Mouse (Mus musculus): Measurements from ENCODE around the gene Wwox. TPM values are rescaled to one million over a fixed set of nuclear protein-coding genes. Genes with fewer than 3 reads are reported as not detected.

Wwox gene
- total RNA-seq, 4 experiments from 2014 or later: 14.4 to 17.9 (median 16.4) TPM

DNA sequence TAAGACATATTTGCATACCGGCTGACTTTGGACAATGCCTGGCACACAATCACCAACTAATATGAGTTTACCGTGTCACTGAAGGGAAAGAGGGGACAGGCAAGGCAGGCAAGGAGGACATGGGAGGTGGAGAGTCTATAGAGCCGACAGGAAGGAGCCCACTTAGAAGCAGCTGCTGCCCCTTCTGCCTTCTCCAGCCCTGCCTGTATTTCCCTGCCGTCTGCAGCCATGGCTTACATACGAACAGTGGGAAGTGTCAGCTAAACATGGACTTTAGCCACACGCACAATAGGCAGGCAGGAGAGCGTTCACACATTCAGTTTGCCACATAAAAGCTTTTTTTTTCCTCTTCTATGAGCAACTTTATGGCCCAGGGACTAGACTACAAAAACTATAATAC is 863.0 kb downstream of the Wwox start:
- DNase-seq (ENCODE audit: low spot score in 2 of 2): no peak

- no peak for DNase-seq (ENCODE audit: low spot score in 2 of 2)
Observed at GRCm38 (mm10) chr8:115307412-115307811, 868.0 kb downstream of the Wwox start.

GRCm38 (mm10) chr8:115311003-115311402 is 871.5 kb downstream of the Wwox start:
- no peak for DNase-seq (ENCODE audit: low spot score in 2 of 2)

- DNase-seq (ENCODE audit: low spot score in 2 of 2): no peak
Observed at GRCm38 (mm10) chr8:115312371-115312770, 872.9 kb downstream of the Wwox start.

- DNase-seq (ENCODE audit: low spot score in 2 of 2): no peak
Observed at GRCm38 (mm10) chr8:115322501-115322900, 883.0 kb downstream of the Wwox start.

DNA sequence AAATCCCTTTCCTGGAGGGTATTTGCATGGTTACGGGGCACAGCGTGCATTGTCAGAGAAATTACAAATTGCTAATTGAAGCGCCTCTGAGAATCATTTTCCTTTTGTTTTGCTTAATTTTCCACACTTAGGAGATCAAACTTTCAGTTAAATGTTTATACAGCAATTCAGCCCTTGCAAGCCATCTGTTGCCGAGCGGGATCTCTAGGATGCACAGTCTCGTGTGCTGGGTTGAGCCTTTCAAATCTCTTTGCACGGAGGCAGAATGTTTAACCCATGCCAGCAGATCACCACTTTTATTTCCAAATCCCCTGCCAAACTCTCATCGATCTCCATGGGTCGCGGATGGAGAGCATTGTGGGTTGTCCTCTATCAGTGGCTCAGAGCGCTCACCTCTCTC is 891.2 kb downstream of the Wwox start:
- peak in 1 of 2 experiments; percentile 24 for DNase-seq (ENCODE audit: low spot score in 2 of 2)

GRCm38 (mm10) chr8:115333972-115334371 is 894.5 kb downstream of the Wwox start:
- no peak for DNase-seq (ENCODE audit: low spot score in 2 of 2)

DNA sequence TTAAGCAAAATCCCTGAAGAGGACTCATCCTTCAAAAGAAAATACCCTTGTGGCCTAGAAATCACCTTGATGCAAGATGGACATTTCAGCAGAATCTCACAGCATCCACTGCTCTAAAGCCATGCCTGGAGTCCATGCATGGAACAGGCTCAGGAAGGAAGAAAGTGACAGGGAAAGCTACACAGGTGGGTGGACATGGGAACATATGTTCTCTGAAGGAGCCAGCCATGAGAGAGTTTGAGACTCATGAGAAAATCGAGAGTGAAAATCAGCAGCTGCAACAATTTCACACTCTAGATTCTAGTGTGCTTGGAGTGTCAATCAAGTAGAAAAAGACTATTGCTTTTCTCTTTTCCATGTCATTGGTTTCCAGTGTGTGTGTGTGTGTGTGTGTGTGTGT is 896.9 kb downstream of the Wwox start:
- DNase-seq (ENCODE audit: low spot score in 2 of 2): no peak

- DNase-seq (ENCODE audit: low spot score in 2 of 2): no peak
Observed at GRCm38 (mm10) chr8:115348704-115349103, 909.2 kb downstream of the Wwox start.

DNA sequence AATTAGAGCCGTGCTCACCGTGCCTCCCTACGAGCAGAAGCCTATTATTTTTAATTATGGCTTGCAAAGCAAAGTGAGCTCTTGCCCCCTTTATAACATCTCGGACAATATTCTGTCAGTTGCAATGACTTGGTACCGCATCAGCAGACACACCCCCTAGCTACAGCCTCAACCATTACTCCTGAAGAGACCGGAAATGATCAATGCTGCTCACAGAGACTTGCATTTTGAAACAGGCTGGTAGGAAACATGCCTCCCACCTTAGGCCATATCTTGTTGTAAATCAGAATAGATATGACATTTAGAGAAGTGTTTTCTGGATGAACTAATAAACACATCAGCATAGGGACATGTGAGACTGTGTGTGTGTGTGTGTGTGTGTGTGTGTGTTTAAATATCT is 911.3 kb downstream of the Wwox start:
- DNase-seq (ENCODE audit: low spot score in 2 of 2): no peak

- no peak for DNase-seq (ENCODE audit: low spot score in 2 of 2)
Observed at GRCm38 (mm10) chr8:115357663-115358335, 918.3 kb downstream of the Wwox start.

- no peak for DNase-seq (ENCODE audit: low spot score in 2 of 2)
Observed at GRCm38 (mm10) chr8:115358481-115358880, 919.0 kb downstream of the Wwox start.

GRCm38 (mm10) chr8:115359701-115360100 is 920.2 kb downstream of the Wwox start:
- DNase-seq (ENCODE audit: low spot score in 2 of 2): no peak

DNA sequence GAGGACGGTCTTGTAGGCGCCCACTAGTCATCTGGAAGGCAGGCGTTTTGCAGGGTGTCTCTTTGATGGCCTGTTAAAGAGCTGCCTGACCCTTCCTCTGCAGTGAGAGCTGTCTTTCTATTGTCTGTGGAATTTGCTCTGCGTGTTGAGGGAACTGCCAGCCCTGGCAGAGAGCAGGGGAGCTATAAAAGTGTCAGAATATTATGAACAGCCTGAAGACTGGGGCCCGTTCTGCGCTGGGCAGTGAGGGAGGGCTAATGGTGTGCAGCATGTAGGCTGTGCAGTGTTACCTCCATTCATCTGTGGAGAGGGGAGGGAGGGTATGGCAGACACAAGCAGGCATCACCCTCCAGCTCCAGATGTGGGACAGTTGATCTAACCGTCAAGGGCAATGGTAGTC is 923.1 kb downstream of the Wwox start:
- no peak for DNase-seq (ENCODE audit: low spot score in 2 of 2)

DNA sequence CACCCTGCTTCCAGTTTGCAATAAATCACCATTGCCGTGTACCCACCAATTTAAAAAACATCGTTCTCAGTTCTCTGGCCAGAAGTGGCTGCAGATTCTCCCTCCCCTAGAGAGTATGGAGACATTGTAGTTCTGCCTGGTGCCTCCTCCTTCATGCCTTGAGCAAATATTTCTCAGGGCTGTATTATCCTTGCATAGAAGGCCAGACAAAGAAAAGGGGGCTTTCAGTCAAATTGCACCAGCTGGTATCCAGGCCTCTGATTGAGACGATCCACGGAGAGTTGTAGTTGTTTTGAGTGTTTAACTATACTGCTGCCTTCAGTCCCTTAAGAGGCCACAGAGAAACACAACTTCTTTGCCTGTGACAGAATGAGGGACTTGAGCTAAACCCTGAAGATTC is 935.5 kb downstream of the Wwox start:
- no peak for DNase-seq (ENCODE audit: low spot score in 2 of 2)

- DNase-seq (ENCODE audit: low spot score in 2 of 2): peak; percentile 9 to 22
Observed at GRCm38 (mm10) chr8:115375361-115376047, 936.0 kb downstream of the Wwox start.

GRCm38 (mm10) chr8:115377321-115377720 is 937.9 kb downstream of the Wwox start:
- DNase-seq (ENCODE audit: low spot score in 2 of 2): no peak

DNA sequence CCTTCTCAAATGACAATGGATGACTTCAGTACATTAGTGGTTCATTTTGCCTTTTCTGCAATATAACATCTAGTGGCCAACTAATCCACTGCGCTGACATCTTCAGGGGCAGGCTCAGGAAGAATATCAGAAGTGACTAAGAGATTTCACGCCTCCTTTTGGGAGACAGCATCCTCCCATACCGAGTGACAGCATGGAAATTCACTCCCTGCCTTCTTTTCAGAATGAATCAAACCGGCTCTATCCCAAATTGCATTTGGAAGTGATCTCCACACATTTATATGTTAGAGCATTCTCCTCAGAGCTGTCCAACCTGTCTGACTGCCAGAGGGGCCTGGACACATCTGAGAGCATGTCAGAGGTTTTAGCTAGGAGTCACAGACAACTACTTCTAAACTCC is 940.6 kb downstream of the Wwox start:
- no peak for DNase-seq (ENCODE audit: low spot score in 2 of 2)

GRCm38 (mm10) chr8:115390921-115391504 is 951.6 kb downstream of the Wwox start:
- no peak for DNase-seq (ENCODE audit: low spot score in 2 of 2)

- no peak for DNase-seq (ENCODE audit: low spot score in 2 of 2)
Observed at GRCm38 (mm10) chr8:115395840-115396239, 956.4 kb downstream of the Wwox start.

- no peak for DNase-seq (ENCODE audit: low spot score in 2 of 2)
Observed at GRCm38 (mm10) chr8:115397981-115398380, 958.5 kb downstream of the Wwox start.

DNA sequence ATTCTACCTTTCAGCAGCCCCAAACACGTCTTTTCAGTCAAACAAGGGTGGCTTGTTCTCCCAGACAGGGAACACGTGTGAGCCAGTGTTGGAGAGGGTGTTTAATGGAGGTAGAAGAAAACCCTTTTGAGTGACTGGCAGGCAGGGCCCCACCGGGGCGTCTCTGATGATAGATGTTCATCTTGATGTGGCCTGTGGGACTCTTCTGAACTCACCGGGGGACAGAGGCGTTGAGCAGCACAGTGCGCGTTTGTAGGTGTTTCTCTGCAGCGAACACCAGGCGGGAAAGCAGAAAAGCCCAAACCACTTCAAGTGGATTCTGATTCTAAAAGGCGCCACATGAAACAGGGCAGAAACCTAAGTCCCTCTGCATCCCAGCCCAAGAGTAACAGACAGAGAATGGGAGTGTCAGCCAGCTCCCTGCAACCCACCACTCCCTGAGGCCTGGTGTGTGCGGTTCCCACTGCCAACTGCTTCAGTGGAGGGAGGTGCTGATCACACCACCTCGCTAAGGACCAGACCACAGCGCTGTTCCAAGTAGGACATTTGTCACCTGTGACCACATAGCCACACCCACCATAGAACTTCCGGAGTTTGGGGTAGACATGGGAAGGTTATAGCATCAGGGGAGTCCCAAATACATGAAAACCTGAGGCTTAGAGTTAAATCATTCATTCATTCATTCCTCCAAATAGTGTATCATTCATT is 960.7 kb downstream of the Wwox start:
- DNase-seq (ENCODE audit: low spot score in 2 of 2): no peak
